Mouse (Mus musculus) common myeloid progenitor, adult 5-6 weeks (primary cell): ENCODE measurements around the gene Bclaf1. TPM values are rescaled to one million over a fixed set of nuclear protein-coding genes. Genes with fewer than 3 reads are reported as not detected.

Source experiments
- total RNA-seq: library from RNA; stranded (forward); fragments of 200-1000, 187-1606 nt; gene quantifications from 2 replicates; pipeline ENCODE4 v1.2.3, GENCODE M21; 2017

The Bclaf1 gene
- total RNA-seq, 1 experiment from 2014 or later = 667 TPM

Other genes starting within 250 kb of the Bclaf1 start
- gene Map7, start 164.0 kb upstream of the Bclaf1 start, total RNA-seq = 47.9 and 49.1 TPM in 2 replicates
- 16.6 and 22.9 TPM in 2 replicates for gene Mtfr2, start 35.3 kb downstream of the Bclaf1 start, total RNA-seq